Mouse (Mus musculus): ENCODE measurements around the gene Hoxc8.

GRCm38 (mm10) chr15:102997431-102997830, 7.0 kb downstream of the Hoxc8 start:
- TF ChIP-seq CTCF (IDR thresholded peaks at IDR 0.05; ENCODE audit: control insufficient read depth, insufficient read depth, insufficient read length): no peak
- TF ChIP-seq CEBPB (IDR thresholded peaks at IDR 0.05; ENCODE audit: low read depth): no peak
- TF ChIP-seq MYOD1 (IDR thresholded peaks at IDR 0.05; ENCODE audit: control insufficient read depth, insufficient read length, low read depth): no peak
- no peak for TF ChIP-seq USF1 (IDR thresholded peaks at IDR 0.05; ENCODE audit: low read depth)
- TF ChIP-seq MAX (IDR thresholded peaks at IDR 0.05): no peak
- no peak for TF ChIP-seq FOSL1 (IDR thresholded peaks at IDR 0.05; ENCODE audit: insufficient read depth, low read length, poor library complexity, severe bottlenecking)
- no peak for TF ChIP-seq MYOG (IDR thresholded peaks at IDR 0.05; ENCODE audit: control insufficient read depth, extremely low read depth, insufficient read length)
